Mouse (Mus musculus) bone marrow macrophage, adult 2 months (primary cell): ENCODE measurements around the gene Fpr-rs3. TPM values are rescaled to one million over a fixed set of nuclear protein-coding genes. Genes with fewer than 3 reads are reported as not detected.

Source experiments
- H3K27ac ChIP-seq: 2 replicates; pipeline ENCODE4 v1.5.1; 2012; ENCODE audit warnings: low read depth, low read length; ENCODE audit not compliant: insufficient read depth
- H3K4me1 ChIP-seq: 2 replicates; pipeline ENCODE4 v1.6.1; 2012; ENCODE audit warnings: low read length; ENCODE audit not compliant: control insufficient read depth, insufficient read depth
- H3K4me3 ChIP-seq: 2 replicates; pipeline ENCODE4 v1.5.1; 2012; ENCODE audit warnings: mild to moderate bottlenecking, low read length, moderate library complexity; ENCODE audit not compliant: insufficient read depth
- CTCF ChIP-seq: IDR thresholded peaks from 2 replicates; pipeline ENCODE4 v1.5.1; 2012; ENCODE audit warnings: low read depth, mild to moderate bottlenecking, low read length, moderate library complexity
- POLR2A ChIP-seq: IDR thresholded peaks from 2 replicates; pipeline ENCODE4 v1.6.1; 2012; ENCODE audit warnings: mild to moderate bottlenecking, low read depth, low read length, borderline replicate concordance
- polyA plus RNA-seq: library from polyadenylated mRNA; stranded (reverse); fragments of >200 nt; gene quantifications from 2 replicates; pipeline ENCODE4 v1.2.4, GENCODE M21; 2012; ENCODE audit not compliant: missing spikeins, insufficient read depth, insufficient read length

The Fpr-rs3 gene
- polyA plus RNA-seq: not detected in 2 replicates

DNA sequence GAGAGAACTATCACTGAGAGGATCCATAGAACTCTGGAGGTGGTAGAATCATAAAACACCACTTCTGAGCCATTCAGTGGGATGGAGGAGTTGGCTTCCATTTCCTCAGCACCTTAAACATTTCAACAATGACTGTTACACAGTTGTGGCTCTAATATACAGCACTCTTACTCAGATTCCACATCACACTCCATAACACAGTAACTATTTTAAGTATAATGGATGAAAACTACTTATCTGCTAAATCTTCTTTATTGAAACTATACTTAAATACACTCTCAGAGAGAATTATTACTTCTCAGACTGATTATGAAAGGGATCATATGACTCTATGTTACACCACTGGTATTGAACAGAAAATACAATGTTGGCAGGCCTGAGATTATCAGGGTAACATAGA lies at the start of gene Fpr-rs3:
Gene Fpr-rs3 (minus strand): TSS at position 101 of the 400 bp plus-strand sequence.
- no peak within 1 kb of the TSS for H3K27ac ChIP-seq
- TF ChIP-seq POLR2A (no peak), CTCF (no peak)
- H3K4me1 ChIP-seq: no peaks in the 10 kb centered on the region
- no peak within 1 kb of the TSS for H3K4me3 ChIP-seq

GRCm38 (mm10) chr17:20596323-20596722 lies 28.4 kb downstream of the Fpr-rs3 start, which contains the start of gene Vmn2r110:
TSS of gene Vmn2r110 (minus strand) at chr17:20596423.
- Histone ChIP-seq H3K27ac (no peak within 1 kb of the TSS), H3K4me3 (no peak within 1 kb of the TSS), H3K4me1 (no peaks in the 10 kb centered on the region)
- no peak for TF ChIP-seq CTCF
- TF ChIP-seq POLR2A: no peak

Other genes with a start within 250 kb of the Fpr-rs3 start
- gene Vmn1r224, start 210.7 kb downstream of the Fpr-rs3 start, polyA plus RNA-seq: not detected in 2 replicates
- not detected in 2 replicates for gene Vmn2r108, start 143.5 kb downstream of the Fpr-rs3 start, polyA plus RNA-seq
- not detected in 2 replicates for gene Vmn1r225, start 126.7 kb downstream of the Fpr-rs3 start, polyA plus RNA-seq
- not detected in 2 replicates for gene Vmn2r109, start 60.1 kb downstream of the Fpr-rs3 start, polyA plus RNA-seq
- gene Vmn2r110, start 28.5 kb downstream of the Fpr-rs3 start, polyA plus RNA-seq: not detected in 2 replicates
- gene Vmn1r226, start 58.0 kb upstream of the Fpr-rs3 start, polyA plus RNA-seq: not detected in 2 replicates
- 0.11 and 0.20 TPM in 2 replicates for gene Vmn1r227, start 105.0 kb upstream of the Fpr-rs3 start, polyA plus RNA-seq
- gene Vmn1r228, start 161.3 kb upstream of the Fpr-rs3 start, polyA plus RNA-seq: not detected in 2 replicates
- gene Vmn1r229, start 186.7 kb upstream of the Fpr-rs3 start, polyA plus RNA-seq: 0.17 TPM in 1 of 2 replicates, not detected in the other
- 0.09 TPM in 1 of 2 replicates, not detected in the other for gene Vmn1r230, start 215.6 kb upstream of the Fpr-rs3 start, polyA plus RNA-seq